Mouse (Mus musculus) 416B (cell line): ENCODE results near the gene Cftr.
A peak's percentile ranks its signal among the peaks of the same experiment; 100 is the strongest.

Experiments used
- DNase-seq: peaks from one replicate; pipeline ENCODE4 v3.0.0; 2011; ENCODE audit warnings: low read depth

The Cftr gene

GRCm38 (mm10) chr6:18314365-18314943 is 144.0 kb downstream of the Cftr start:
- no peak for DNase-seq

- no peak for DNase-seq
Measured at GRCm38 (mm10) chr6:18322950-18323349, 152.5 kb downstream of the Cftr start.

GRCm38 (mm10) chr6:18335393-18335792 is 164.9 kb downstream of the Cftr start:
- DNase-seq, result no peak

- no peak for DNase-seq
Measured at GRCm38 (mm10) chr6:18338307-18338706, 167.8 kb downstream of the Cftr start.

- DNase-seq, result no peak
Measured at GRCm38 (mm10) chr6:18344272-18344671, 173.8 kb downstream of the Cftr start.

DNA sequence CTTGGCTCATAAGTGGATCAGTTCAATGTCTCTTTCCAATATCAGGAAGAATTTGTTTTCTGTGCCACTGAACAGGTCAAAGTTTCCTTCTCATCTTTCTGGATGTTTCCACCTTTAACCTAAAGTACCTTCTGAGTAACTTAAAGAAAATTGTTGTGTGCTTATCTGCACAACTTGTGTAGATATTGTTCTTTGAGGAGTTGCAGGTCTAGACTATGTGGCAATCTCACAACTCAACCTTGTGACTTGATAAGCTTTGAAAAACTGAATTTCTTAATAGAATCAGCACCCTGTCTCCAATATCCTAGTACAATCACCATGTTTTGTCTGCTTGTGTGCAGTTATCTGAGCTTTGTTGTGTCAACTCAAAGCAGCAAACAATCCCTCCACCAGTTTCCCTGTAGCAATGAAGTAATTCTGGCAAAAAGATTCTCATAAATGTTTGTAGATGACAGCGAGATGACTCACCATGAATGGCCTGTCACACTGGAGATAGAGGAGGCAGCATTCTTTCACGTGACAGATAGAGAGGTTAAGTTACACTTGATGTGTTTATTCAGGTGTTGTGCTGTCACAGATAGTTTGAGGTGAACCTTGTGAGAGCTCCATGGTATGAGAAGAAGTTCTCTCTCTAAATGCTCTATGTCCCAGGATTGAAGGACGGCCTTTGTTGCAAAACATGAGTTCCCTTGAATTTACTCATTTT is 178.8 kb downstream of the Cftr start:
- peak; percentile 11 for DNase-seq

GRCm38 (mm10) chr6:18360154-18360553 is 189.7 kb downstream of the Cftr start:
- no peak for DNase-seq

DNA sequence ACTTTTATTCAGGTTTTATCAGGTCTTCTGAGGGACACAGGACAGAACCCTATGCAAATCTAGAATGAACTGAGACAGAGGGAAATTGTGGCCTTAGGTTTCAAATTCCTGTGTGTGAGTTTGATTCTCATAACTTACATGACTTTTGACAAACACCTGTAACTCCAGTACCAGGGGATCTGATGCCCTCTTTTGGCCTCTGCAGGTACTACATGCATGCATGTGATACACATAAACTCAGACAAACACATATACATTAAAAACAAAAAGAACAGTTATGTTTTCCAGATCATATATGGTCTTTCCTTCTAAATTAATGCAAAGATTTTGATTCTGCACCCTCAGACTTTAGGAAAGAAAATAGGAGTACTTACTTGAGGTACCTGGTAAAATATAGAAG is 190.5 kb downstream of the Cftr start:
- DNase-seq, result no peak

GRCm38 (mm10) chr6:18362232-18362631 is 191.7 kb downstream of the Cftr start:
- DNase-seq, result no peak

GRCm38 (mm10) chr6:18369054-18369453 is 198.6 kb downstream of the Cftr start:
- no peak for DNase-seq

GRCm38 (mm10) chr6:18369723-18370122 is 199.2 kb downstream of the Cftr start:
- peak; percentile 50 for DNase-seq
